ENCODE assay signal across 15 mouse cellular contexts in the genomic region with DNA sequence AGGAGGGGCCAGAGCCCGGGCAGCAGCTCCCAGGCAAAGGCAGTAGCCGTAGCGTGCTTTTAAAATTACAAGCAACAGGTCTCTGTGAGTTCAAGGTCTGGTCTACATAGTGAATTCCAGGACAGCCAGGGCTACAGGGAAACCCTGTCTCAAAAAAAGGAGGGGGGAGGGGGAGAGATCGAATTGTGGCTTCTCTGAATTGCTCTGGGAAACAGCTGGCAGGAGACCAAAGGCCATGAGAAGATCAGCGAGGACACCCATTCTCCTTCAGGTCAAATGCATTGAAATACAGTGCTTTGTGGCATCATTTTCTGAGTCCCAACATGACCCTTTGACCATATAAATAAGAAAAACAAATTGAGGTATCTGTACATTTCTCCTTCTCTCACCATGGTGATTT. TPM values are rescaled to one million over a fixed set of nuclear protein-coding genes. Genes with fewer than 3 reads are reported as not detected.
"Had no signal": no experiment of that assay in that cellular context is flagged by ENCODE, and none has a peak within 500 bp of the region (broad histone marks: within the 10 kb centered on the region; RNA-seq: fewer than 3 reads in every experiment).

No protein-coding gene starts in this region.

- DNase-seq: kidney, adult 9 months; left cerebral cortex, postnatal 4 days; liver, postnatal 0 days; lung, embryonic 14.5 days; right cerebral cortex, adult 18-20 months; thymus, adult 18-20 months; thymus, postnatal 36 days had no signal

RNA-seq across cellular contexts. Expression of a gene that starts 2.9 kb away (rescaled TPM):
- total RNA-seq: megakaryocyte, adult 5-6 weeks; monocyte, adult 5-6 weeks; neutrophil, adult 5-6 weeks had no signal
- polyA plus RNA-seq: macrophage had no signal

RNA-seq across cellular contexts. Expression of a gene that starts 59.5 kb away (rescaled TPM):
- total RNA-seq: megakaryocyte, adult 5-6 weeks; monocyte, adult 5-6 weeks; neutrophil, adult 5-6 weeks had no signal
- polyA plus RNA-seq: limb, embryonic 12.5 days; limb, embryonic 15.5 days; liver, embryonic 14.5 days; liver, postnatal 0 days; macrophage; myocyte had no signal
